Mouse (Mus musculus) urinary bladder, postnatal 25 days (tissue): ENCODE data around the gene Hist1h1a.
A peak's percentile ranks its signal among the peaks of the same experiment; 100 is the strongest.
"Not testable (repeated sequence)": the region's sequence is repeated elsewhere in the genome, so short reads cannot be mapped to it uniquely, and the experiment has no call there.

Experiments used
- DNase-seq: peaks from one replicate; pipeline ENCODE4 v3.0.0; 2022; ENCODE audit warnings: low spot score

Hist1h1a gene

DNA sequence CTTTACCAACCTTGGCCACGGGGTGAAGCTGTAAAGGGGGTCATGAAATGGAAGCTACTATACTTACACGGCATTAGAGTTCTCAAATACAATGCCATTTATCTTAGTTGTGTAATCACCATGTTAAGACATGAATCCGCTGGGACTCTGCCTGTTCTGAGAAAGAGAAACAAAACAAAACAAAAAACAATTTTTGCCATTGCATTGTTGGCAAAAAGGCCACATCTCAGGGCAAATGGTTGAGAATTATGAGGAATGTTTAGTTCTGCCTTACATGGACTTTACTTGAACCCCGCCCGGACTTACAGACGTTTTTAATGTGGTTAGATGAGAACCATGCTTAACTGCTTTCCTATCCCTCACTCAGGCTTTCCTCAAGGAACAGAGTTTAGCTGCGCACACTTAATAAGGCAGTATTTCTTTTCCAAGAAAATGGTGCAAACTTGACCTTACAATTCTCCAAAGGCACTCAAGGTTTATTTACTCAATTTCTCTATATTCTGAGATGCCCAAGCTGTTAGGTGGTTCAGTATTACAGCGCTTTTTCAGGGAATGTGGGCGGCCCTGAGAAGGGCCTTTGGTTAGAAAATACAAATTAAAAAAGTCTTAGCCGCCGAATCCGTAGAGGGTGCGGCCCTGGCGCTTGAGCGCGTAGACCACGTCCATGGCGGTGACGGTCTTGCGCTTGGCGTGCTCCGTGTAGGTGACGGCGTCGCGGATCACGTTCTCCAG lies 3.1 kb upstream of the Hist1h1a start:
- no peak for DNase-seq

DNA sequence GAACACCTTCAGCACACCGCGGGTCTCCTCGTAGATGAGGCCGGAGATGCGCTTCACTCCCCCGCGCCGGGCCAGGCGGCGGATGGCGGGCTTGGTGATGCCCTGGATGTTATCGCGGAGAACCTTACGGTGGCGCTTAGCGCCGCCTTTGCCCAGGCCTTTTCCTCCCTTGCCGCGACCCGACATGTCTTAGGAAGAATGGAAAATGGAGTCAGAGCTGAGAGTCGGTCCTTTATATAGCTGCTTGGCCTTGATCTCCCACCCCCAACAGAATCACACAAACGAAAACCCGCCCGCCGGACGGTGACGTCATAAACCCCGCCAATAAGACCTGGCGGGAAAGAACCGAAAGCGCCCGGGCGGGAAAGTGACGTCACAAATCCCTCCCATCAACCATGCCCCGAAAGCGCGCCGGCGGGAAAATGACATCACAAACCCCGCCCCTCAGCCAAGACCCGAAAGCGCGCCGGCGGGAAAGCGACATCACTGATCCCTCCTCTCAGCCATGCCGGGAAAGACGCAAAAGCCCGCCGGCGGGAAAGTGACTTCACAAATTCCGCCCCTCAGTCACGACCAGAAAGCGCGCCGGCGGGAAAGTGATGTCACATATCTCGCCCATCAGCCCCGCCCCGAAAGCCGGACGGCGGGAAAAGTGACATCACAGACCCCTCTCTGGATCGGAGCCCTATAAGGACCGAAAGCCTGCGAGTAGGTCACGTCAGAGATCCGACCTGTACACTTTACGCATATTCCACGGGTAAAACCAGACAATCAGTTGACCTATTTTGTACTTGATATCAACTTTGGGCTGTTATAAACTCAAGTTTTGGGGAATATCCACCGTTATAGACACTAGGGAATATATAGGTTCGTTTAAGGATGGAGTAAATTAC lies 2.2 kb upstream of the Hist1h1a start, which contains the start of gene Hist1h4a:
TSS of gene Hist1h4a (minus strand) at position 259 of the 893 bp plus-strand sequence.
- DNase-seq = peak; percentile 97

DNA sequence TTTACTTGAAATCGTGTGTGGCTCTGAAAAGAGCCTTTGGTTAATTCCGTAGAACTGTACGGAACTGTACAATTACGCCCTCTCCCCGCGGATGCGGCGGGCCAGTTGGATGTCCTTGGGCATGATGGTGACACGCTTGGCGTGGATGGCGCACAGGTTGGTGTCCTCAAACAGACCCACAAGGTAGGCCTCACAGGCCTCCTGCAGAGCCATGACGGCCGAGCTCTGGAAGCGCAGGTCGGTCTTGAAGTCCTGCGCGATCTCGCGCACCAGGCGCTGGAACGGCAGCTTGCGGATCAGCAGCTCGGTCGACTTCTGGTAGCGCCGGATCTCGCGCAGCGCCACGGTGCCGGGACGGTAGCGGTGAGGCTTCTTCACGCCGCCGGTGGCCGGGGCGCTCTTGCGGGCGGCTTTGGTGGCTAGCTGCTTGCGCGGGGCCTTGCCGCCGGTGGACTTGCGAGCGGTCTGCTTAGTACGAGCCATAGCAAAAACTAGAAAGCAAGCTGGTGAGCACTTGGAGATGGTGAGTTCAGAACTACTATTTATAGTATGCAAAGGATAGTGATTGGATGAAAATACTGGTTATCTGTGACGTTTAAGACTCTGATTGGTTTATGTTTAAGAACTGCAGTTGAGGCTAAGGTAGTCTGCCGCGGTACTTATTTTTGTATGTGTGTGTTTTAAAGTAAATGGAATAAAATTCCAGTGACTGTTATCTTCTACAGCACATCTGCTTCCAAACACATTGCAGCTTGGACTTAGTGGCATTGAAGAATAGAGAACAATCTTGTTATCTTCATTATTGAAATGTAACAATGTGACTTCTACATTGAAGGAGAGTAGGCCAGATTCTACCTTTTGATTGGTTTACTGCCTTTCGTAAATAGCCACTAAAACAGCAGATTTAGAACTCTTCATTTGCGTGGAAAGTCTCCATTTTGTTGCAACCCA lies 1.3 kb upstream of the Hist1h1a start, which contains the start of gene Hist1h3a:
TSS of gene Hist1h3a (minus strand) at position 516 of the 951 bp plus-strand sequence.
- DNase-seq = peak; percentile 42

DNA sequence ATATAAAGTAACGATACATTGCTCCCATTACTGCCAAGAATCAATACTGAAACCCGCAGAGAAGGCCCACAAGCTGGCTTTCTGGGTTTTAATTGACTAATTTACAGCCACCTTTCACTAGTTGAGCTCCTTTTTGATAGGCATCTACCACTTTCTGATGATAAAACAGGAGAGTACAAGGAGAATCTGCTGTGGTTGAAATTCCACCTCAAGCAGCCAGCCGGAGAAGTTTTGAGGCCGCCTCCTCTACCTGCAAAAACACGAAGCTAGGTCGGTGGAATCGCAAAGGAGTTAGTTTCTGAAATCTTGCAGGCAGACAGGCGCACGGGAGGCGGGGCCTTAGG lies 252 bp upstream of the Hist1h1a start:
- no peak for DNase-seq

DNA sequence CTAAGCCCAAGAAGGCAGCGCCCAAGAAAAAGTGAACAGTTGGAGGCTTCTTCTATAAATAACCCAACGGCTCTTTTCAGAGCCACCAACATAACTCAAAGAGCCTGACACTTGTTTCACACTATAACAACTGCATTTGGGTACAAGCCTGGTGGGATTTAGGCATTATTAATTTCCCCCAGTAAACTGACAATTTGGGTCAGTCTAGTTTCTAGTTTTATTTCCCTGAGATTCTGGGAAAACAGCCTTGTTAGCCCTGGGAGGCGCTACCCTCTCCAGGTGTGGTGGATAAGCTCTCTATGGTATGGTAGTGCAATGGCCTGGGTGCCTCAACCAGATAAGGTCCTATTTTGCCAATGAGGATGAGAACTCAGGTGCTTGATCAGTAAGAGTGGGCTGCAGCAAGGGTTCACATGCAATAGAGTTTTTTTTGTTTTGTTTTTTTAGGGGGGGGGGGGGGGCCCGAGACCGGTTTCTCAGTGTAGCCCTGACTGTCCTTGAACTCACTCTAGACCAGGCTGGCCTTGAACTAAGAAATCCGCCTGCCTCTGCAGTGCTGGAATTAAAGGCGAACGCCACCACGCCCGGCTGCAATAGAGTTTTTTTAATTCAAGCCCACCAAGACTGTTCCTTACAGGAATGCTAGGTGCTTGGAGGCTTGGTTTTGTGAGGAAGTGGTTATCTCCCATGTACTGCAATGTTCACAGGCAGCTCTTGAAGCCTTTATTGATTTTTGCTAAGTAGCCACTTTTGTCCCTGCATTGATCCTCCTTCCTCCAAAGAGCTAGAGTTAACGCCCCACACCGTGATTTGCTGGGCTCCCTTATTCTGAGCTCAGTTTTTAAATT lies 1.1 kb downstream of the Hist1h1a start:
- DNase-seq = no peak

DNA sequence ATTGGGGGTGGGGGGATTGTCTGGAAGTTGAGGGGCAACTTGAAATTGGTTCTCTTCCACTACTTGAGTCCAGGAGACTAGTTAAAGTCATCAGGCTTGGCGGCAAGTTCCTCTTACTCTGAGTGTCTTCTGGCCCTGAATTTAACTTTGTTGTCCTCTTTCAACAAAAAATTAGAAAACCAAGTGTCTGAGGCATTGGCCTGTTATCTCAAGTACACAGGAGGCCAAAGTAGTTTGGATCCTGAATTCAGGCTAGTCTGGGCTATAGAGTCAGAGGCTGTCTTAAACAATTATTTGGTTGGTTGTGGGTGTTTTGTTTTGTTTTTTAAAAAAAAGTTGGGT lies 1.7 kb downstream of the Hist1h1a start:
- DNase-seq = no peak

DNA sequence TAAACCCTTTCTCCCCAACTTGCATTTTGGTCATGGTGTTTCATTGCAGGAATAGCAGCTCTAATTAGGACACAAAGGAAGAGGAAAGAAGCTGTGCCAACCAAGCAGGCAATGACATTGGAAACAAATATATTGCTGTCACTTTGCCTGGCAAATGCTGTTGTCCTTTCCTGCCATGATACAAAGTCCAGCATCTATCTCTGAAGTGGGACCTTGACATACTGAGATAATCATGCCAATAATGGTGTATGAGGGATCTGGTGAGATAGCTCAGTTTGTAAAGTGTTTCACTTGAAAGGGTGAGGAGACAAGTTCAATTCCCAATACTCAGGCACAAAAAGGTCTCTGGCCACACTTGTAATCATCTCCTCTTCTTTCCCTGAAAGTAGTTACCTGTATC lies 3.3 kb downstream of the Hist1h1a start:
- DNase-seq = no peak

DNA sequence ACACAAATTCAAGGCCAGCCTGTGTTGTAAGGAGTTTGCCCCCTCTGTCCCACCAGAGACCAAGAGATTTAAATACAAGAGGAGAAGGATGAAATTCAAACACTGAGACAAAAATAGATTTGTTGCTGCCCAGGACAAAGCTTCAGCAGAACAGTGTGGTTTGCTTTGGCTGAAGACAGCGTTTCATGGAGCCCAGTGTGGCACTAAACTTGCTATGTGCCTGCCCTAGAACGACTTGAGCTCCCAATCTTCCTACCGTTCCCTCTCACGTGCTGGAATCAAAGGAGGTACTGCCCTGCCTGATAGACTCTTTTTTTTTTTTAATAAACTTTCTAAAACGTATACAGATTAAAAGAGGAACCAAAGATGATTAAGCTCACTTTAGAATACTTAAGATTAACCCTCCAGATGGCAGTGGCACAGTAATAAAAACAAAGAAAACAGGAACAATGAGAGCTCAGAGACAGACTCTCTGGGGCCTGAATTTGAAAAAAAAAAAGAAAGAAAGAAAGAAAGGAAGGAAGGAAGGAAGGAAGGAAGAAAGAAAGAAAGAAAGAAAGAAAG lies 5.5 kb downstream of the Hist1h1a start:
- DNase-seq = no peak

DNA sequence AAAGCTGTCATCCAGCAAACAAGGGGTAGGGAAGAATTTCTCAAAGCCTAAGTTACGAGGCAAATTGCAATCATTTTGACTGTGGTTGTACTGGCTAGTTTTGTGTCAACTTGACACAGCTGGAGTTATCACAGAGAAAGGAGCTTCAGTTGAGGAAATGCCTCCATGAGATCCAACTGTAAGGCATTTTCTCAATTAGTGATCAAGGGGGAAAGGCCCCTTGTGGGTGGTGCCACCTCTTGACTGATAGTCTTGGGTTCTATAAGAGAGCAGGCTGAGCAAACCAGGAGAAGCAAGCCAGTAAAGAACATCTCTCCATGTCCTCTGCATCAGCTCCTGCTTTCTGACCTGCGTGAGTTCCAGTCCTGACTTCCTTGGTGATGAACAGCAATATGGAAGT lies 6.1 kb downstream of the Hist1h1a start, which contains the start of gene Trim38:
TSS of gene Trim38 (plus strand) at position 301 of the 400 bp plus-strand sequence.
- DNase-seq = not testable (repeated sequence)

DNA sequence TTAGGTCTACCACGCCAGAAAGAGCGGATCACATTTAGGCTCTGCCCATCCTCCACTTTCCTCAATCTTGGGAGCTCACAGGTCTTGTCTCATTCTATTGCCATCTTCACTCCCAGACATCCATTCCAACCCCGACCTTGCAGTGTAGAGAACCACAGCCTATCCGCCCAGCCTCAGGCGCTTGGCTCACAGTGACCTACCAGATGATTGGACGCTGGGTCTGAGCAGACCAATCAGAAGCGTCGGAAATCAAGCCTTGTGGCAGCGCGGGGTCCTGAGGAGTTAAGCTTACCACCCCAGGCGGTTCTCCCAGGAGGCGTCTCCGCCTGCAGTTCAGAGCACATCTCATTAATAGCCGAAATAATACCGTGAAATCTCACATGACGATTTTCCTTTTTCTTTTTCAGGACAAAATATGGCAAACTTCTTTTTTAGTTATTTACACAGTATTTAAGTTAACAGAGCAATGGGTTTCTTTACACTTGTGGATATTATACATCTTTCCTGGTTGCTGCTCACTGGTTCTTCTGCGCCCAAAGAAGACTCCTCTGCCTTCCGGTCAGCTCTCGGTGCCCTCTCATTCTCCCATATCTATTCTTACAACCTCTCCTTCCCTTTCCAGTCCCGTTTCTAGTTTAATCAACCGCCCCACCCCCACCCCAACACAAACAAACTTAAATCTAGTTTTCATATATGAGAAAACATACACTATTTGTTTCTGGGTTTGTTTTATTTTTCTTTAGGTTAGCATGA lies 9.3 kb downstream of the Hist1h1a start:
- no peak for DNase-seq

DNA sequence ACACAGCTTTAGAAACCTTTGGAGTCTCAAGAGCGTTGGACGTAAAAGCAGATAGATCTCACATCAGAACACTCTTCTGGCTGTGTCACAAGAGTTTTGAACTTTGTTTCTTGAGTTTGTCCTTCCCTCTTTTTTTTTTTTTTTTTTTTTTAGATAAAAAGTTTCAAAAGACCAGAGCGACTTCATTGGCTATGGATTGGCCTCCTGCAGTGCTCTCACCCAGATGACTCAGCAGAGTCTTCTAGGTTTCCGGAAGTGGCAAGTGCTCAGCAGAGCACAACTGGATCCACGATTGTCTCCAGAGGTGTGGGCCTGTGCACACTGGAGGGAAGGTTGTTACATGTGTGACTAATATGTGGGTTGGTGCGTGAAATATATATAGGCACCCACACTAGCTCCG lies 14.9 kb downstream of the Hist1h1a start:
- no peak for DNase-seq

DNA sequence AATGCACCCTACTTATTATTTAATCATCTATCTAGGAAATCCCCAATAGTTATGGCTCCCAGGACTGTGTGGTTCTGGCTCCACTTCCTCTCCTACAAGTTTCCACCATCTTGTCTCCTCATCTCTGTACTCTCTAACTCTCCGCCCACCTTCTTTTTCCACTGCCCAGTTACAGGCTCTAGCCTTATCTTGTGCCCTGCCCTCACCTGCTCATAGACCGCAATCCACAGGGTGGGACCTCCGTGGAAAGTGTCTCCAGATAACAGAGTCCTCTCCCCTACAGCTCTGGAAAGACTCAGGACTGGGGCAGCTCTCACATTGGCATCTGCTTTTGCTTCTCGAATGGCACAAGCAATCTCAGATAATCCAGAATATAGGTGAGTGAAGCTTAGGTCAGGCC lies 15.6 kb downstream of the Hist1h1a start:
- no peak for DNase-seq

DNA sequence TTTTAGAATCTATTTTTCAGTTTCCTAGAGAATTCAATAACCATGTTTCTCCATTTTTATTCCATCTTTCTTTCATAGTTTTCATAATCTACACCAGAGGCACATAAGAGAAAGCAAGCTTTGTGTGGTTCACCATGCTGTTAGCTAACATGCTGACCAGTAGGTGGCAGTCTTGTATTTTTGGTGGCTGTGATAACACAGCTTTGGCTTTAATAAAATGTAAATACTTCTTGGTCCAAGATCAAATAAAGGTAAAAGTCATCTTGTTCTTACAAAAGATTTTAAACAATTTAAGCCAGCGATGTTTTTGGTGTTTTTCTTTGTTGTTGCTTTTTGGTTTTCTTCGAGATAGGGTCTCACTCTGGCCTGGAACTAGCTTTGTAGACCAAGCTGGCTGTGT lies 29.1 kb downstream of the Hist1h1a start:
- DNase-seq = peak; percentile 27

DNA sequence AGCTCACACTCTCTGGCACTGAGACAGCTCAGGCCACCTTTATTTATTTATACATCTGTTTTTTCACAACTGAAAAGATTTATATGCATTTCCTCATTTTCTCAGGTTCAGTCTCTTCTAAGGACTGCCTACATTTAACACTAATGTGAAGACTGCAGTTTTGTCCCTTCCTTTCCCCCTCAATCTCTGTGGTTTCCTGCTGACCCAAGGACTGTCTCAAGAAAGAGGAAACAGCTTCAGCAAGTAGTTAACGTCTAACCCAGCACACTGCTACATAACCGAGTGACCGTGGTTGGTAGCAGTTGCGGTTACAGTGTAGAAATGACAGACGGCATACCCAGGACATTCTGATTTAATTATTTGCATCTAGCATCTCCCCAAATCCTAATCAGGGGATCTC lies 35.9 kb downstream of the Hist1h1a start:
- no peak for DNase-seq

DNA sequence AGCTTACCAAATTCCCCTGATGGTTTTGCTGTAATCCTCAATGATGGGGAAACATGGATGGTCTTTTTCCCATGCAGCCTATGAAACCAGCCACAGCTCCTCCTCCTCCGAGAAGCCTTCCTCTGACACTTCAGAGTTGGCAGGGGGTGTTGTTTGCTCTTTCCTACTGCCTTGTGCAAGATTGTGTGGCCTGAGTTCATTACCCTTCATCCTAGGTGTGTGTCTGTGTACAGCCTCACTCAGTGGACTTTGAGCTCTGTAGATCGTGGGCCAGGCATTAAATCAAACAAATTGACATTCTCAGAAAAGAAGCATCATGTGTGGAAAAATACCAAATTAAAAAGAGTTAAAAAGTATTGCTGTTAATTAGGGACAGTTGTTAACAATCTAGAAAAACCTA lies 41.1 kb downstream of the Hist1h1a start:
- no peak for DNase-seq

DNA sequence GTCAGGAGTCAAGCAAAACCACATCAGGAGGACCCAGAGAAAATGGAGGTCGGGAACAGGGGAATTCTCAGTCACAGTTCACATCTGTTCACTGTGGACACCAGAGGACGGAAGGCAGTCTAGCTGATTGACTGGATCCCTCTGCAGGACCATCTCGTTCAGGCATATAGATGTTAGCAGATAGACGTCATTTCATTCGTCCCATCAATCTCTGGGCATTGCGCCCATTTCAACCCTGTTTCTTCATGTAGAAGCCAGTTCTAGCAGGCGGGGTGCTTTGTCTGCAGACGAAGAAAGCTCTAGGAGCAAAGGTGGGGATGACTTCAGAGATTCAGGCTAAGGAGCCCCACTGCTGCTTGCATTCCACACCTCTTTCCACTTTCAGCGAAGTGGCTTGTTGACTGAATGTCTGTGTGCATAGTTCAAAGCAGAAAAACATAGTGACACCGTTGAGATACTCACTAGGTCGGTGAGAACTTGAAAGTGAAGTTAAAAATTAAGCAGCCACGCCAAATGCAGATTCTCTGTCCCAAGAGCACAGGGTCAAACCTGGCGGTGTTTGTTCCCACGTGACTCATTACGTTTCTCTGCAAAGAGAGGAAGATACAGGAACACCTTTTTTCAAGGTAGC lies 43.1 kb downstream of the Hist1h1a start, which contains the start of gene Slc17a2:
TSS of gene Slc17a2 (plus strand) at position 572 of the 631 bp plus-strand sequence.
- DNase-seq = no peak
